Mouse (Mus musculus): ENCODE data around the gene Pax2. TPM values are rescaled to one million over a fixed set of nuclear protein-coding genes. Genes with fewer than 3 reads are reported as not detected.

Pax2 gene
- total and polyA plus RNA-seq, 3 experiments = not detected

DNA sequence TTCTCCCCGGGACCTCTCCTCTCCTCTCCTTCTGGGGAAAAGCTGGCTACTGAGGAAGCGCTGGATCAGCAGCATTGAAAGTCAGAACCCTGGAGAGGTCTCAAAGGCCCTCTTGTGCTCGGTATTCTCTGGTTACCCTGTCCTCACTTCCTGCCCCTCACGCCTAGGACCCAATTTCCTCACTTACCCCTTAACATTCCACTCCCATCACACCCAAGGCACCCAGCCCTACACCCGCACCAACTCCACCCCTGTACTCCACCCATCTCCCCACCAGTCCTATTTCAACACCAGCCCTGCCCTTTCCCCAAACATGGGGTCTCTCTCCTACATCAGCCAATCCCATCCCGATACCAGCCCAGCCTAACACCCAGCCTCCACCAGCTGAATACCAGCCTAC is 119.1 kb downstream of the Pax2 start:
- TF ChIP-seq KAT2A (IDR thresholded peaks at IDR 0.05; ENCODE audit: insufficient replicate concordance, low read length) = no peak
- TF ChIP-seq RAD21 (IDR thresholded peaks at IDR 0.05; ENCODE audit: low read depth, low read length) = no peak
- no peak for TF ChIP-seq ELF1 (IDR thresholded peaks at IDR 0.05; ENCODE audit: low read depth, low read length)
- no peak for TF ChIP-seq MAFK (IDR thresholded peaks at IDR 0.05; ENCODE audit: insufficient replicate concordance, low read length)
- TF ChIP-seq IRF4 (IDR thresholded peaks at IDR 0.05; ENCODE audit: low read depth, low read length) = no peak
- H3K4me1 ChIP-seq (ENCODE audit: control insufficient read depth in 1 of 2, insufficient read depth in 2 of 2) = no peaks in the 10 kb centered on the region
- H3K4me3 ChIP-seq (replicated peaks in 1 of 3; ENCODE audit: low read depth in 2 of 3, low read length in 2 of 3, poor library complexity in 1 of 3) = no peak overlapping the region
- in situ Hi-C loops (cut with MboI; ENCODE audit: low pct_ligation_motif_present, low pct_unique_long_range_greater_than_20kb, low sequenced_read_pairs) = loop anchor here (25.0 kb wide), 1 partner anchor 113 kb away; the partner anchor contains the start of gene Pax2
- no peaks in the 10 kb centered on the region for H3K9me3 ChIP-seq (replicated peaks; ENCODE audit: low read length)
- H3K4me2 ChIP-seq (ENCODE audit: insufficient read depth, low read depth, poor library complexity, severe bottlenecking) = no peak overlapping the region
- no peak overlapping the region for H3K27ac ChIP-seq (ENCODE audit: insufficient read depth, low read depth)
- H3K36me3 ChIP-seq (replicated peaks in 1 of 2; ENCODE audit: control insufficient read depth in 1 of 2, insufficient read depth in 1 of 2, low read length in 1 of 2) = no peaks in the 10 kb centered on the region
- H3K27me3 ChIP-seq (replicated peaks) = peaks cover 55% of the 10 kb centered on the region
- dilution Hi-C loops (cut with MboI; ENCODE audit: extremely low pct_ligation_motif_present, extremely low pct_unique_long_range_greater_than_20kb, low sequenced_read_pairs) = no loop called here
- DNase-seq (ENCODE audit: extremely low read depth) = no peak
- no peak overlapping the region for H3K9ac ChIP-seq (ENCODE audit: insufficient read depth, low read depth)
- no peaks in the 10 kb centered on the region for H3K79me2 ChIP-seq (replicated peaks; ENCODE audit: control insufficient read depth, extremely low read depth, insufficient read depth, poor library complexity, severe bottlenecking)

- no peaks in the 10 kb centered on the region for H3K36me3 ChIP-seq (replicated peaks in 1 of 2; ENCODE audit: control insufficient read depth in 1 of 2, insufficient read depth in 1 of 2, low read length in 1 of 2)
- H3K4me2 ChIP-seq (ENCODE audit: insufficient read depth, low read depth, poor library complexity, severe bottlenecking) = no peak overlapping the region
- H3K4me3 ChIP-seq (replicated peaks in 1 of 3; ENCODE audit: low read depth in 2 of 3, low read length in 2 of 3, poor library complexity in 1 of 3) = no peak overlapping the region
- no peaks in the 10 kb centered on the region for H3K9me3 ChIP-seq (replicated peaks; ENCODE audit: low read length)
- H3K27ac ChIP-seq (ENCODE audit: insufficient read depth, low read depth) = no peak overlapping the region
- peak; percentile 5 for DNase-seq (ENCODE audit: extremely low read depth)
- H3K79me2 ChIP-seq (replicated peaks; ENCODE audit: control insufficient read depth, extremely low read depth, insufficient read depth, poor library complexity, severe bottlenecking) = no peaks in the 10 kb centered on the region
- H3K9ac ChIP-seq (ENCODE audit: insufficient read depth, low read depth) = no peak overlapping the region
- in situ Hi-C loops (cut with MboI; ENCODE audit: low pct_ligation_motif_present, low pct_unique_long_range_greater_than_20kb, low sequenced_read_pairs) (loop anchor here (25.0 kb wide), 1 partner anchor 113 kb away; the partner anchor contains the start of gene Pax2), dilution Hi-C loops (cut with MboI; ENCODE audit: extremely low pct_ligation_motif_present, extremely low pct_unique_long_range_greater_than_20kb, low sequenced_read_pairs) (no loop called here)
- no peak for TF ChIP-seq HCFC1 (IDR thresholded peaks at IDR 0.05; ENCODE audit: low read depth, low read length)
- no peak for TF ChIP-seq USF2 (conservative IDR thresholded peaks at IDR 0.05; ENCODE audit: low read depth, low read length)
- peak; percentile 11; the same call in 1 of the 2 replicates for TF ChIP-seq SMC3 (IDR thresholded peaks at IDR 0.05; ENCODE audit: low read depth, low read length)
- no peak for TF ChIP-seq MAFK (IDR thresholded peaks at IDR 0.05; ENCODE audit: insufficient replicate concordance, low read length)
- no peak for TF ChIP-seq TCF12 (IDR thresholded peaks at IDR 0.05; ENCODE audit: low read depth, low read length)
- TF ChIP-seq RCOR1 (conservative IDR thresholded peaks at IDR 0.05; ENCODE audit: low read depth, low read length) = no peak
- no peak for TF ChIP-seq ZMIZ1 (IDR thresholded peaks at IDR 0.05; ENCODE audit: low read depth, low read length)
- TF ChIP-seq MYC (IDR thresholded peaks at IDR 0.05; ENCODE audit: low read depth, low read length) = no peak
- peak in 1 of 2 experiments; percentile 34; a peak in 1 of 4 replicates for TF ChIP-seq CTCF (conservative IDR thresholded peaks at IDR 0.05 in 1 of 2, IDR thresholded peaks at IDR 0.05 in 1 of 2; ENCODE audit: low read depth in 2 of 2, low read length in 2 of 2)
- no peak for TF ChIP-seq KAT2A (IDR thresholded peaks at IDR 0.05; ENCODE audit: insufficient replicate concordance, low read length)
- TF ChIP-seq RAD21 (IDR thresholded peaks at IDR 0.05; ENCODE audit: low read depth, low read length) = peak; percentile 11
- no peak for TF ChIP-seq ZNF384 (IDR thresholded peaks at IDR 0.05; ENCODE audit: low read depth, low read length)
- TF ChIP-seq ZKSCAN1 (IDR thresholded peaks at IDR 0.05; ENCODE audit: borderline replicate concordance, low read depth, low read length) = no peak
- no peak for TF ChIP-seq TBP (conservative IDR thresholded peaks at IDR 0.05; ENCODE audit: low read depth, low read length)
- TF ChIP-seq CHD2 (IDR thresholded peaks at IDR 0.05; ENCODE audit: low read length) = no peak
- TF ChIP-seq ELF1 (IDR thresholded peaks at IDR 0.05; ENCODE audit: low read depth, low read length) = no peak
- TF ChIP-seq ZC3H11A (IDR thresholded peaks at IDR 0.05; ENCODE audit: low read depth, low read length) = no peak
- TF ChIP-seq CHD1 (IDR thresholded peaks at IDR 0.05; ENCODE audit: low read depth, low read length) = no peak
- no peak for TF ChIP-seq JUND (conservative IDR thresholded peaks at IDR 0.05; ENCODE audit: low read depth, low read length)
- TF ChIP-seq SIN3A (IDR thresholded peaks at IDR 0.05; ENCODE audit: low read length) = no peak
- no peak for TF ChIP-seq BHLHE40 (IDR thresholded peaks at IDR 0.05; ENCODE audit: low read depth, low read length)
- TF ChIP-seq GABPA (IDR thresholded peaks at IDR 0.05; ENCODE audit: insufficient replicate concordance, low read depth, low read length) = no peak
- no peak for TF ChIP-seq POLR2A (IDR thresholded peaks at IDR 0.05; ENCODE audit: low read depth, low read length)
- no peaks in the 10 kb centered on the region for H3K4me1 ChIP-seq (ENCODE audit: control insufficient read depth in 1 of 2, insufficient read depth in 2 of 2)
- peaks cover 51% of the 10 kb centered on the region for H3K27me3 ChIP-seq (replicated peaks)
Measured at GRCm38 (mm10) chr19:44875718-44876117, 119.9 kb downstream of the Pax2 start.

All from CH12.LX (cell line).